Mouse (Mus musculus): ENCODE measurements around the gene Vwf. TPM values are rescaled to one million over a fixed set of nuclear protein-coding genes. Genes with fewer than 3 reads are reported as not detected.

Vwf gene
- polyA plus RNA-seq, 1 experiment: 64.0 TPM

- no peaks in the 10 kb centered on the region for H3K27me3 ChIP-seq (ENCODE audit: control insufficient read depth, insufficient read depth, low read length)
- H3K4me3 ChIP-seq (ENCODE audit: low read depth, low read length): peak overlapping the region; percentile 50
- peak; percentile 68 for TF ChIP-seq POLR2A (IDR thresholded peaks at IDR 0.05; ENCODE audit: low read depth, low read length)
- no peak for TF ChIP-seq CTCF (IDR thresholded peaks at IDR 0.05; ENCODE audit: extremely low read depth, insufficient read length, insufficient replicate concordance, low read depth, low read length)
- WGBS: under 1% methylated on average over 14 of the region's 14 CpGs
- peaks cover 16% of the 10 kb centered on the region; the same call in 1 of the 2 replicates for H3K4me1 ChIP-seq (ENCODE audit: control insufficient read depth, insufficient read depth, insufficient read length, low read length)
- peak overlapping the region; percentile 92 for H3K27ac ChIP-seq (ENCODE audit: insufficient read depth, low read depth, low read length)
- H3K36me3 ChIP-seq (ENCODE audit: control insufficient read depth, insufficient read depth, low read length): no peaks in the 10 kb centered on the region
These were observed 26.8 kb downstream of the Vwf start for GRCm38 (mm10) chr6:125573189-125573928.

- no peak for TF ChIP-seq CTCF (IDR thresholded peaks at IDR 0.05; ENCODE audit: extremely low read depth, insufficient read length, insufficient replicate concordance, low read depth, low read length)
- WGBS: 39% methylated on average over 6 of the region's 6 CpGs
- Histone ChIP-seq H3K27ac (ENCODE audit: insufficient read depth, low read depth, low read length) (no peak overlapping the region), H3K4me1 (ENCODE audit: control insufficient read depth, insufficient read depth, insufficient read length, low read length) (peaks cover 16% of the 10 kb centered on the region; the same call in 1 of the 2 replicates), H3K36me3 (ENCODE audit: control insufficient read depth, insufficient read depth, low read length) (no peaks in the 10 kb centered on the region), H3K27me3 (ENCODE audit: control insufficient read depth, insufficient read depth, low read length) (no peaks in the 10 kb centered on the region), H3K4me3 (ENCODE audit: low read depth, low read length) (no peak overlapping the region)
These were observed 28.5 kb downstream of the Vwf start for GRCm38 (mm10) chr6:125575080-125575479.

GRCm38 (mm10) chr6:125577301-125577700 lies 30.7 kb downstream of the Vwf start:
- H3K4me1 ChIP-seq (ENCODE audit: control insufficient read depth, insufficient read depth, insufficient read length, low read length): peaks cover 15% of the 10 kb centered on the region; the same call in 1 of the 2 replicates
- H3K27me3 ChIP-seq (ENCODE audit: control insufficient read depth, insufficient read depth, low read length): no peaks in the 10 kb centered on the region
- no peak overlapping the region for H3K4me3 ChIP-seq (ENCODE audit: low read depth, low read length)
- no peak for TF ChIP-seq POLR2A (IDR thresholded peaks at IDR 0.05; ENCODE audit: low read depth, low read length)
- WGBS: 84% methylated on average over 9 of the region's 9 CpGs
- no peak overlapping the region for H3K27ac ChIP-seq (ENCODE audit: insufficient read depth, low read depth, low read length)
- no peaks in the 10 kb centered on the region for H3K36me3 ChIP-seq (ENCODE audit: control insufficient read depth, insufficient read depth, low read length)

- no peak overlapping the region for H3K4me3 ChIP-seq (ENCODE audit: low read depth, low read length)
- H3K36me3 ChIP-seq (ENCODE audit: control insufficient read depth, insufficient read depth, low read length): no peaks in the 10 kb centered on the region
- H3K27ac ChIP-seq (ENCODE audit: insufficient read depth, low read depth, low read length): no peak overlapping the region
- no peaks in the 10 kb centered on the region for H3K27me3 ChIP-seq (ENCODE audit: control insufficient read depth, insufficient read depth, low read length)
- 83% methylated on average over 11 of the region's 11 CpGs for WGBS
- no peak for TF ChIP-seq CTCF (IDR thresholded peaks at IDR 0.05; ENCODE audit: extremely low read depth, insufficient read length, insufficient replicate concordance, low read depth, low read length)
- no peak for TF ChIP-seq POLR2A (IDR thresholded peaks at IDR 0.05; ENCODE audit: low read depth, low read length)
- peaks cover 8% of the 10 kb centered on the region; the same call in 1 of the 2 replicates for H3K4me1 ChIP-seq (ENCODE audit: control insufficient read depth, insufficient read depth, insufficient read length, low read length)
These were observed 31.5 kb downstream of the Vwf start for GRCm38 (mm10) chr6:125577882-125578646.

- WGBS: 88% methylated on average over 7 of the region's 7 CpGs
- no peak overlapping the region for H3K27ac ChIP-seq (ENCODE audit: insufficient read depth, low read depth, low read length)
- H3K4me3 ChIP-seq (ENCODE audit: low read depth, low read length): no peak overlapping the region
These were observed 32.1 kb downstream of the Vwf start for GRCm38 (mm10) chr6:125578647-125579011.

GRCm38 (mm10) chr6:125579864-125580263 lies 33.3 kb downstream of the Vwf start:
- no peaks in the 10 kb centered on the region for H3K27me3 ChIP-seq (ENCODE audit: control insufficient read depth, insufficient read depth, low read length)
- no peak overlapping the region for H3K4me3 ChIP-seq (ENCODE audit: low read depth, low read length)
- no peak for TF ChIP-seq POLR2A (IDR thresholded peaks at IDR 0.05; ENCODE audit: low read depth, low read length)
- TF ChIP-seq CTCF (IDR thresholded peaks at IDR 0.05; ENCODE audit: extremely low read depth, insufficient read length, insufficient replicate concordance, low read depth, low read length): no peak
- no peaks in the 10 kb centered on the region for H3K4me1 ChIP-seq (ENCODE audit: control insufficient read depth, insufficient read depth, insufficient read length, low read length)
- WGBS: 87% methylated on average over 2 of the region's 2 CpGs
- H3K36me3 ChIP-seq (ENCODE audit: control insufficient read depth, insufficient read depth, low read length): no peaks in the 10 kb centered on the region
- no peak overlapping the region for H3K27ac ChIP-seq (ENCODE audit: insufficient read depth, low read depth, low read length)

More at GRCm38 (mm10) chr6:125578647-125579011, 32.1 kb downstream of the Vwf start:
- Histone ChIP-seq H3K4me1 (ENCODE audit: control insufficient read depth, insufficient read depth, insufficient read length, low read length) (peaks cover 5% of the 10 kb centered on the region; the same call in 1 of the 2 replicates), H3K36me3 (ENCODE audit: control insufficient read depth, insufficient read depth, low read length) (no peaks in the 10 kb centered on the region), H3K27me3 (ENCODE audit: control insufficient read depth, insufficient read depth, low read length) (no peaks in the 10 kb centered on the region)
- TF ChIP-seq CTCF (IDR thresholded peaks at IDR 0.05; ENCODE audit: extremely low read depth, insufficient read length, insufficient replicate concordance, low read depth, low read length) (no peak), POLR2A (IDR thresholded peaks at IDR 0.05; ENCODE audit: low read depth, low read length) (no peak)

GRCm38 (mm10) chr6:125583666-125584065 lies 37.1 kb downstream of the Vwf start:
- TF ChIP-seq POLR2A (IDR thresholded peaks at IDR 0.05; ENCODE audit: low read depth, low read length): no peak
- TF ChIP-seq CTCF (IDR thresholded peaks at IDR 0.05; ENCODE audit: extremely low read depth, insufficient read length, insufficient replicate concordance, low read depth, low read length): no peak

More at GRCm38 (mm10) chr6:125583666-125584065, 37.1 kb downstream of the Vwf start:
- Histone ChIP-seq H3K4me3 (ENCODE audit: low read depth, low read length) (no peak overlapping the region), H3K27ac (ENCODE audit: insufficient read depth, low read depth, low read length) (no peak overlapping the region), H3K36me3 (ENCODE audit: control insufficient read depth, insufficient read depth, low read length) (no peaks in the 10 kb centered on the region), H3K27me3 (ENCODE audit: control insufficient read depth, insufficient read depth, low read length) (no peaks in the 10 kb centered on the region), H3K4me1 (ENCODE audit: control insufficient read depth, insufficient read depth, insufficient read length, low read length) (no peaks in the 10 kb centered on the region)
- 90% methylated on average over 6 of the region's 6 CpGs for WGBS
